Mouse (Mus musculus): ENCODE data around the gene Thsd7b. TPM values are rescaled to one million over a fixed set of nuclear protein-coding genes. Genes with fewer than 3 reads are reported as not detected.

Gene Thsd7b
- total RNA-seq, 1 experiment: 0.18 TPM

GRCm38 (mm10) chr1:129731991-129732390 lies 458.9 kb downstream of the Thsd7b start:
- H3K9ac ChIP-seq (ENCODE audit: insufficient read depth, low read depth, low read length, poor library complexity, severe bottlenecking): no peak overlapping the region
- no peaks in the 10 kb centered on the region for H3K9me3 ChIP-seq (ENCODE audit: control insufficient read depth, insufficient read depth, low read depth, low read length)
- no peak overlapping the region for H3K27ac ChIP-seq (ENCODE audit: insufficient read depth, low read depth, low read length, poor library complexity, severe bottlenecking)
- no peak for DNase-seq (ENCODE audit: low read depth, low spot score)
- TF ChIP-seq CHD2 (IDR thresholded peaks at IDR 0.05; ENCODE audit: low read depth, low read length) (no peak), HCFC1 (IDR thresholded peaks at IDR 0.05; ENCODE audit: borderline replicate concordance, insufficient read depth, low read length) (no peak)
- no peaks in the 10 kb centered on the region for H3K4me1 ChIP-seq (ENCODE audit: control insufficient read depth in 2 of 2, insufficient read depth in 2 of 2, low read length in 2 of 2, poor library complexity in 1 of 2)
- no peaks in the 10 kb centered on the region for H3K36me3 ChIP-seq (ENCODE audit: control insufficient read depth, insufficient read depth, low read length, poor library complexity, severe bottlenecking)
- in situ Hi-C loops (cut with MboI; ENCODE audit: low sequenced_read_pairs in 2 of 2, unreplicated experiment in 2 of 2): no loop called here
- no peak overlapping the region for H3K4me3 ChIP-seq (ENCODE audit: insufficient read depth in 1 of 2, low read depth in 1 of 2, low read length in 2 of 2, poor library complexity in 1 of 2, severe bottlenecking in 1 of 2)

- no peak overlapping the region for H3K4me3 ChIP-seq (ENCODE audit: insufficient read depth in 1 of 2, low read depth in 1 of 2, low read length in 2 of 2, poor library complexity in 1 of 2, severe bottlenecking in 1 of 2)
- no peaks in the 10 kb centered on the region for H3K4me1 ChIP-seq (ENCODE audit: control insufficient read depth in 2 of 2, insufficient read depth in 2 of 2, low read length in 2 of 2, poor library complexity in 1 of 2)
- TF ChIP-seq MAFK (IDR thresholded peaks at IDR 0.05; ENCODE audit: insufficient read depth, low read depth, low read length) (no peak), ZC3H11A (IDR thresholded peaks at IDR 0.05; ENCODE audit: borderline replicate concordance, low read depth, low read length) (no peak), CHD2 (IDR thresholded peaks at IDR 0.05; ENCODE audit: low read depth, low read length) (no peak), HCFC1 (IDR thresholded peaks at IDR 0.05; ENCODE audit: borderline replicate concordance, insufficient read depth, low read length) (no peak), ZNF384 (IDR thresholded peaks at IDR 0.05; ENCODE audit: low read depth, low read length) (no peak)
- H3K36me3 ChIP-seq (ENCODE audit: control insufficient read depth, insufficient read depth, low read length, poor library complexity, severe bottlenecking): no peaks in the 10 kb centered on the region
- no peak overlapping the region for H3K27ac ChIP-seq (ENCODE audit: insufficient read depth, low read depth, low read length, poor library complexity, severe bottlenecking)
- DNase-seq (ENCODE audit: low read depth, low spot score): no peak
- no peaks in the 10 kb centered on the region for H3K9me3 ChIP-seq (ENCODE audit: control insufficient read depth, insufficient read depth, low read depth, low read length)
- H3K9ac ChIP-seq (ENCODE audit: insufficient read depth, low read depth, low read length, poor library complexity, severe bottlenecking): no peak overlapping the region
- in situ Hi-C loops (cut with MboI; ENCODE audit: low sequenced_read_pairs in 2 of 2, unreplicated experiment in 2 of 2): no loop called here
Observed at GRCm38 (mm10) chr1:129747595-129747994, 474.5 kb downstream of the Thsd7b start.

- no peaks in the 10 kb centered on the region for H3K4me1 ChIP-seq (ENCODE audit: control insufficient read depth in 2 of 2, insufficient read depth in 2 of 2, low read length in 2 of 2, poor library complexity in 1 of 2)
- no peak for DNase-seq (ENCODE audit: low read depth, low spot score)
- TF ChIP-seq ZNF384 (IDR thresholded peaks at IDR 0.05; ENCODE audit: low read depth, low read length) (no peak), ZC3H11A (IDR thresholded peaks at IDR 0.05; ENCODE audit: borderline replicate concordance, low read depth, low read length) (no peak), MAFK (IDR thresholded peaks at IDR 0.05; ENCODE audit: insufficient read depth, low read depth, low read length) (no peak), HCFC1 (IDR thresholded peaks at IDR 0.05; ENCODE audit: borderline replicate concordance, insufficient read depth, low read length) (no peak), CHD2 (IDR thresholded peaks at IDR 0.05; ENCODE audit: low read depth, low read length) (no peak)
- H3K9me3 ChIP-seq (ENCODE audit: control insufficient read depth, insufficient read depth, low read depth, low read length): no peaks in the 10 kb centered on the region
- in situ Hi-C loops (cut with MboI; ENCODE audit: low sequenced_read_pairs in 2 of 2, unreplicated experiment in 2 of 2): no loop called here
- no peak overlapping the region for H3K9ac ChIP-seq (ENCODE audit: insufficient read depth, low read depth, low read length, poor library complexity, severe bottlenecking)
- H3K36me3 ChIP-seq (ENCODE audit: control insufficient read depth, insufficient read depth, low read length, poor library complexity, severe bottlenecking): no peaks in the 10 kb centered on the region
- no peak overlapping the region for H3K4me3 ChIP-seq (ENCODE audit: insufficient read depth in 1 of 2, low read depth in 1 of 2, low read length in 2 of 2, poor library complexity in 1 of 2, severe bottlenecking in 1 of 2)
- no peak overlapping the region for H3K27ac ChIP-seq (ENCODE audit: insufficient read depth, low read depth, low read length, poor library complexity, severe bottlenecking)
Observed at GRCm38 (mm10) chr1:129756548-129757240, 483.6 kb downstream of the Thsd7b start.

GRCm38 (mm10) chr1:129759003-129759402 lies 485.9 kb downstream of the Thsd7b start:
- DNase-seq (ENCODE audit: low read depth, low spot score): no peak
- H3K9me3 ChIP-seq (ENCODE audit: control insufficient read depth, insufficient read depth, low read depth, low read length): no peaks in the 10 kb centered on the region
- H3K27ac ChIP-seq (ENCODE audit: insufficient read depth, low read depth, low read length, poor library complexity, severe bottlenecking): no peak overlapping the region
- no peak overlapping the region for H3K4me3 ChIP-seq (ENCODE audit: insufficient read depth in 1 of 2, low read depth in 1 of 2, low read length in 2 of 2, poor library complexity in 1 of 2, severe bottlenecking in 1 of 2)
- in situ Hi-C loops (cut with MboI; ENCODE audit: low sequenced_read_pairs in 2 of 2, unreplicated experiment in 2 of 2): no loop called here
- no peak overlapping the region for H3K9ac ChIP-seq (ENCODE audit: insufficient read depth, low read depth, low read length, poor library complexity, severe bottlenecking)
- no peaks in the 10 kb centered on the region for H3K36me3 ChIP-seq (ENCODE audit: control insufficient read depth, insufficient read depth, low read length, poor library complexity, severe bottlenecking)
- H3K4me1 ChIP-seq (ENCODE audit: control insufficient read depth in 2 of 2, insufficient read depth in 2 of 2, low read length in 2 of 2, poor library complexity in 1 of 2): no peaks in the 10 kb centered on the region
- no peak for TF ChIP-seq ZNF384 (IDR thresholded peaks at IDR 0.05; ENCODE audit: low read depth, low read length)
- no peak for TF ChIP-seq CHD2 (IDR thresholded peaks at IDR 0.05; ENCODE audit: low read depth, low read length)
- TF ChIP-seq MAFK (IDR thresholded peaks at IDR 0.05; ENCODE audit: insufficient read depth, low read depth, low read length): no peak
- no peak for TF ChIP-seq ZC3H11A (IDR thresholded peaks at IDR 0.05; ENCODE audit: borderline replicate concordance, low read depth, low read length)
- no peak for TF ChIP-seq HCFC1 (IDR thresholded peaks at IDR 0.05; ENCODE audit: borderline replicate concordance, insufficient read depth, low read length)

GRCm38 (mm10) chr1:129761234-129761633 lies 488.1 kb downstream of the Thsd7b start:
- in situ Hi-C loops (cut with MboI; ENCODE audit: low sequenced_read_pairs in 2 of 2, unreplicated experiment in 2 of 2): no loop called here
- TF ChIP-seq ZNF384 (IDR thresholded peaks at IDR 0.05; ENCODE audit: low read depth, low read length) (no peak), ZC3H11A (IDR thresholded peaks at IDR 0.05; ENCODE audit: borderline replicate concordance, low read depth, low read length) (no peak), CHD2 (IDR thresholded peaks at IDR 0.05; ENCODE audit: low read depth, low read length) (no peak), MAFK (IDR thresholded peaks at IDR 0.05; ENCODE audit: insufficient read depth, low read depth, low read length) (no peak), HCFC1 (IDR thresholded peaks at IDR 0.05; ENCODE audit: borderline replicate concordance, insufficient read depth, low read length) (no peak)
- Histone ChIP-seq H3K27ac (ENCODE audit: insufficient read depth, low read depth, low read length, poor library complexity, severe bottlenecking) (no peak overlapping the region), H3K9me3 (ENCODE audit: control insufficient read depth, insufficient read depth, low read depth, low read length) (no peaks in the 10 kb centered on the region), H3K4me3 (ENCODE audit: insufficient read depth in 1 of 2, low read depth in 1 of 2, low read length in 2 of 2, poor library complexity in 1 of 2, severe bottlenecking in 1 of 2) (no peak overlapping the region), H3K9ac (ENCODE audit: insufficient read depth, low read depth, low read length, poor library complexity, severe bottlenecking) (no peak overlapping the region), H3K36me3 (ENCODE audit: control insufficient read depth, insufficient read depth, low read length, poor library complexity, severe bottlenecking) (no peaks in the 10 kb centered on the region), H3K4me1 (ENCODE audit: control insufficient read depth in 2 of 2, insufficient read depth in 2 of 2, low read length in 2 of 2, poor library complexity in 1 of 2) (no peaks in the 10 kb centered on the region)
- DNase-seq (ENCODE audit: low read depth, low spot score): no peak

Data from ES-E14 (cell line).